14 mouse cellular contexts compared by ENCODE assay signal in the genomic region with DNA sequence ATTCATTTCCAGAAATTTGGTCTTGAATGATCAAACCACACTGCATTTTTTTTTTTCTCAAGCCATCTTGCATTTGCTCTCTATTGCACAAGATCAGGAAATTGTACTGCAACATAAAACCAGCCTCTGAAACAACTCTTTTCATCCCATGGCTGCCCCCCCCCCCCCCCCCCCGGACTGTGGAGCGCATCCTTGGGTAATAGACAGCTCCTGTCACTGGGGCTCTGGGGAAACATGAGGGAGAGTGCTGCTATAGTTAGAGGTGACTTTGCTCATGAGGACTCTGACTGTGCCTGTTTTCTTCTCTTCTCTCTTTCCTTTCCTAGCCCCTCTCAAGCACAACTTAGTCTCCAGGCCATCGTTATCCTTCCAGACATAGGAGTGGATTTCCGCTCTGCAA.
DNase-seq lines count a peak whose midpoint lies in the region; ATAC-seq lines count a peak whose summit lies in the region.
"Had no signal": no experiment of that assay in that cellular context is flagged by ENCODE, and none has a peak within 500 bp of the region (broad histone marks: within the 10 kb centered on the region; RNA-seq: fewer than 3 reads in every experiment).

No protein-coding gene starts in this region.

- H3K36me3 ChIP-seq in heart, embryonic 10.5 days, result no peaks in the 10 kb centered on the region
- H3K36me3 ChIP-seq in lung, embryonic 15.5 days, result 0 out of 2 replicates have a peak, but pooled peaks cover 3% of the 10 kb centered on the region
- H3K36me3 ChIP-seq in midbrain, embryonic 15.5 days (replicated peaks), result no peaks in the 10 kb centered on the region
- H3K36me3 ChIP-seq in liver, embryonic 12.5 days, result no peaks in the 10 kb centered on the region
- H3K36me3 ChIP-seq: kidney, embryonic 15.5 days had no signal

- peak overlapping the region; percentile 75 for H3K27ac ChIP-seq in heart, embryonic 10.5 days
- peak overlapping the region; percentile 33; the same call in 1 of the 2 replicates for H3K27ac ChIP-seq in lung, embryonic 15.5 days
- peak overlapping the region; percentile 55 for H3K27ac ChIP-seq in midbrain, embryonic 15.5 days
- H3K27ac ChIP-seq in liver, embryonic 12.5 days, result no peak overlapping the region
- H3K27ac ChIP-seq: embryonic facial prominence, embryonic 13.5 days; kidney, embryonic 15.5 days; limb, embryonic 13.5 days had no signal

- no peak overlapping the region for H3K4me3 ChIP-seq in heart, embryonic 10.5 days
- H3K4me3 ChIP-seq in lung, embryonic 15.5 days, result no peak overlapping the region
- no peak overlapping the region for H3K4me3 ChIP-seq in midbrain, embryonic 15.5 days
- H3K4me3 ChIP-seq in liver, embryonic 12.5 days, result no peak overlapping the region
- H3K4me3 ChIP-seq: embryonic facial prominence, embryonic 13.5 days; kidney, embryonic 15.5 days; limb, embryonic 13.5 days had no signal

- no peak for DNase-seq in heart, embryonic 10.5 days (ENCODE audit: low spot score)
- DNase-seq in heart, adult 11 months, result no peak
- no peak for DNase-seq in lung, postnatal 36 days
- no peak for DNase-seq in kidney, adult 18-20 months
- DNase-seq: cerebellum, postnatal 14 days; thymus, postnatal 4 days had no signal

- H3K9ac ChIP-seq in lung, embryonic 15.5 days, result no peak overlapping the region
- no peak overlapping the region for H3K9ac ChIP-seq in midbrain, embryonic 15.5 days
- no peak overlapping the region for H3K9ac ChIP-seq in liver, embryonic 12.5 days
- H3K9ac ChIP-seq: embryonic facial prominence, embryonic 13.5 days; kidney, embryonic 15.5 days; limb, embryonic 13.5 days had no signal

- ATAC-seq in lung, embryonic 15.5 days (ENCODE audit: borderline replicate concordance, extremely low read depth, low FRiP score, low TSS enrichment), result peak; percentile 13; the same call in 1 of the 2 replicates
- ATAC-seq in common myeloid progenitor, adult 5-6 weeks (replicated peaks; ENCODE audit: low read depth, poor library complexity, severe bottlenecking), result peak; percentile 39; the same call in 1 of the 2 replicates
- no peak; the same call in 1 of the 2 replicates for ATAC-seq in midbrain, embryonic 15.5 days (replicated peaks)
- no peak for ATAC-seq in liver, embryonic 12.5 days
- ATAC-seq: activated CD4-positive, CD25-positive, alpha-beta regulatory T cell, adult 4 months had no signal

- WGBS in heart, embryonic 10.5 days, result 61% methylated on average over 4 of the region's 4 CpGs
- 52% methylated on average over 3 of the region's 4 CpGs for WGBS in lung, embryonic 15.5 days
- WGBS in midbrain, embryonic 15.5 days, result 23% methylated on average over 4 of the region's 4 CpGs
- 51% methylated on average over 4 of the region's 4 CpGs for WGBS in liver, embryonic 12.5 days (ENCODE audit: insufficient replicate concordance)

- no peak overlapping the region for H3K4me2 ChIP-seq in lung, embryonic 15.5 days
- no peak overlapping the region for H3K4me2 ChIP-seq in midbrain, embryonic 15.5 days
- no peak overlapping the region for H3K4me2 ChIP-seq in liver, embryonic 12.5 days
- H3K4me2 ChIP-seq: embryonic facial prominence, embryonic 13.5 days; kidney, embryonic 15.5 days; limb, embryonic 13.5 days had no signal

- peaks cover 26% of the 10 kb centered on the region for H3K4me1 ChIP-seq in heart, embryonic 10.5 days
- peaks cover 20% of the 10 kb centered on the region for H3K4me1 ChIP-seq in lung, embryonic 15.5 days
- peaks cover 32% of the 10 kb centered on the region for H3K4me1 ChIP-seq in midbrain, embryonic 15.5 days
- H3K4me1 ChIP-seq in liver, embryonic 12.5 days, result no peaks in the 10 kb centered on the region
- H3K4me1 ChIP-seq: limb, embryonic 13.5 days had no signal

- H3K27me3 ChIP-seq in heart, embryonic 10.5 days (ENCODE audit: insufficient read depth, poor library complexity, severe bottlenecking), result no peaks in the 10 kb centered on the region
- H3K27me3 ChIP-seq in lung, embryonic 15.5 days, result no peaks in the 10 kb centered on the region
- no peaks in the 10 kb centered on the region for H3K27me3 ChIP-seq in midbrain, embryonic 15.5 days (replicated peaks)
- no peaks in the 10 kb centered on the region for H3K27me3 ChIP-seq in liver, embryonic 12.5 days (replicated peaks)
- H3K27me3 ChIP-seq: embryonic facial prominence, embryonic 13.5 days; kidney, embryonic 15.5 days; limb, embryonic 13.5 days had no signal

- H3K9me3 ChIP-seq in heart, embryonic 10.5 days, result no peaks in the 10 kb centered on the region
- H3K9me3 ChIP-seq in lung, embryonic 15.5 days, result no peaks in the 10 kb centered on the region
- H3K9me3 ChIP-seq in midbrain, embryonic 15.5 days, result no peaks in the 10 kb centered on the region
- no peaks in the 10 kb centered on the region for H3K9me3 ChIP-seq in liver, embryonic 12.5 days (replicated peaks)
- H3K9me3 ChIP-seq: embryonic facial prominence, embryonic 13.5 days; kidney, embryonic 15.5 days; limb, embryonic 13.5 days had no signal

Comparison
In these comparisons a context has a peak if more than half of its experiments do, and no peak if none do; other contexts are left out.
1. ATAC-seq: peak in lung, embryonic 15.5 days (single experiment) and common myeloid progenitor, adult 5-6 weeks (single experiment); none in midbrain, embryonic 15.5 days (single experiment) and liver, embryonic 12.5 days (single experiment).